Mouse (Mus musculus) lung, embryonic 15.5 days (tissue): Measurements from ENCODE around the gene Gm853. TPM values are rescaled to one million over a fixed set of nuclear protein-coding genes. Genes with fewer than 3 reads are reported as not detected.

ENCODE experiments used
- ATAC-seq: fragments of 200-750 bp; cut with Nextera tagmentation; 2 replicates; pipeline ENCODE4 v1.8.0; 2017; ENCODE audit warnings: moderate number of reproducible peaks, borderline replicate concordance; ENCODE audit not compliant: low FRiP score, low TSS enrichment; ENCODE audit errors: extremely low read depth
- H3K27ac ChIP-seq: fragments of 300-500 bp; sonication (generic); 2 replicates; pipeline ENCODE4 v1.5.1; 2015; ENCODE audit warnings: moderate library complexity, mild to moderate bottlenecking, inconsistent platforms
- H3K27me3 ChIP-seq: fragments of 300-500 bp; sonication (generic); 2 replicates; pipeline ENCODE4 v1.6.1; 2015; ENCODE audit warnings: inconsistent platforms
- H3K36me3 ChIP-seq: fragments of 300-500 bp; sonication (generic); 2 replicates; pipeline ENCODE4 v1.6.1; 2015; ENCODE audit warnings: inconsistent platforms
- H3K4me1 ChIP-seq: fragments of 300-500 bp; sonication (generic); 2 replicates; pipeline ENCODE4 v1.6.1; 2015; ENCODE audit warnings: inconsistent platforms
- H3K4me2 ChIP-seq: fragments of 300-500 bp; sonication (generic); 2 replicates; pipeline ENCODE4 v1.6.1; 2015; ENCODE audit warnings: inconsistent platforms, mild to moderate bottlenecking, moderate library complexity
- H3K4me3 ChIP-seq: fragments of 300-500 bp; sonication (generic); 2 replicates; pipeline ENCODE4 v1.5.1; 2015; ENCODE audit warnings: mild to moderate bottlenecking, inconsistent platforms
- H3K9ac ChIP-seq: fragments of 300-500 bp; sonication (generic); 2 replicates; pipeline ENCODE4 v1.6.1; 2015; ENCODE audit warnings: inconsistent platforms
- H3K9me3 ChIP-seq: fragments of 300-500 bp; sonication (generic); 2 replicates; pipeline ENCODE4 v1.6.1; 2016; ENCODE audit warnings: inconsistent platforms
- WGBS: fragments of 180-500 bp; shearing (Covaris S2); methylation state at CpG from one replicate; pipeline ENCODE4 v1.1.7; 2015; 5-methylcytosine and 5-hydroxymethylcytosine counted together
- polyA plus RNA-seq: library from polyadenylated mRNA; unstranded; fragments of >200 nt; fragmentation: Nextera tagmentation; extraction: Ambion mirVana; gene quantifications from 2 replicates; pipeline ENCODE4 v1.2.1, GENCODE M21; 2015

Gene Gm853
- polyA plus RNA-seq, 1 experiment from 2014 or later: not detected

DNA sequence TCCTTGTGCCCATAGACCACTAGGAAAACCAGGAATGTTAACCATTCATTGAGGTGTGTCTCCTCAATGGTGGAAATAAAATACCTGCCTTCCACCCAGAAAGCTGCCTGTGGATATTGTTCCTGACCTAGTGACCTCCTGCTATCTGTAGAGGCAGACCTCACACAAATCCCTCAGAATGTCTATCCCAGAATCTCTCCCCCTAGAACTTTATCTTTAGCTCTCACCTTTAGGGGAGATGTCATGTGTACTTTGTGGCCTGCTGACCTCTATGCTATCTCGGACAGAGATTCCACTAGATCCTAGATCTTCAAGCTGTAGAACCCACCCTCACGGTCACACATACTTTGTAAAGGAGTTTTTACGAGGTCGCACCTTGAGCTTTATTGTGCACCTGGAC lies 9.0 kb downstream of the Gm853 start:
- 68% methylated on average over 4 of the region's 4 CpGs for WGBS
- ATAC-seq: no peak
- Histone ChIP-seq H3K4me3 (no peak overlapping the region), H3K36me3 (no peaks in the 10 kb centered on the region), H3K27ac (no peak overlapping the region), H3K9ac (no peak overlapping the region), H3K27me3 (no peaks in the 10 kb centered on the region), H3K4me1 (no peaks in the 10 kb centered on the region), H3K4me2 (no peak overlapping the region), H3K9me3 (no peaks in the 10 kb centered on the region)

DNA sequence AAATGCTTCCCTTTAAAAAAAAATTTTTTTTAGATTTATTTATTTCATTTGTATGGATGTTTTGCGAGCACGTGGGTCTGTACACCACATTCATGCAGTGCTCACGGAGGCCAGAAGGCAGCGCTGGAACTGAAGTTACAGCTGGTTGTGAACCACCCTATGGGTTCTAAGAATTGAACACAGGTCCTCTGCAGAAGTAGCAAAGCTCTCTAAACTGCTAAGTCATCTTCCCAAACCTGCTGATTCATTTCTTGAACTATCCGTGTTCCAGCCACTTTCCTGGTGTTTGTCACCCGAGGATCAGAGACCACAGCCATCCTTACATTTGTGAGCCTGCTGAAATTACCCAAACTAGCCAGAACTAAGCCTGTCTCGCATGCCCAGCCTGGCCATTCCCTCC lies 9.8 kb downstream of the Gm853 start:
- Histone ChIP-seq H3K4me3 (no peak overlapping the region), H3K9me3 (no peaks in the 10 kb centered on the region), H3K4me1 (no peaks in the 10 kb centered on the region), H3K4me2 (no peak overlapping the region), H3K27ac (no peak overlapping the region), H3K36me3 (no peaks in the 10 kb centered on the region), H3K9ac (no peak overlapping the region), H3K27me3 (no peaks in the 10 kb centered on the region)
- 71% methylated on average over 7 of the region's 7 CpGs for WGBS
- no peak for ATAC-seq

DNA sequence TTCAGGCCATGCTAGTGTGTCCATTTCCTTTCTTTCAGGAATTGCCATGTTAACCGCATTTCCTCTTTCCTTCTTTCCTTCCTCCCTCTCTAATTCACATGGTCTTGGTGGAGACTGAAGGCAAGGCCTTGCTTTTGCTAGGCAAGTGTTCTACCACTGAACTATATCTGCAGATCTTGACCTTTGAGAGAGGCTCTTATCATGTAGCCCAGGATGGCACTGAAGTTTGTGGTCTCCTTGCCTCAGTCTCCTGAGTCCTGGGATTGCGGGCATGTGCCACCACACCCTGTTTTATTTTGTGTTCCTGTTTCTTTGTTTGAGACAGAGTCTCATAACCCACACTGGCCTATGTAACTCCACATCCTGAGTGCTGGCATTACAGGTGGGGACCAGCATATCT lies 10.3 kb downstream of the Gm853 start:
- ATAC-seq: no peak
- Histone ChIP-seq H3K27me3 (no peaks in the 10 kb centered on the region), H3K36me3 (no peaks in the 10 kb centered on the region), H3K4me2 (no peak overlapping the region), H3K9ac (no peak overlapping the region), H3K4me3 (no peak overlapping the region), H3K9me3 (no peaks in the 10 kb centered on the region), H3K27ac (no peak overlapping the region), H3K4me1 (no peaks in the 10 kb centered on the region)
- 91% methylated on average over 2 of the region's 2 CpGs for WGBS

DNA sequence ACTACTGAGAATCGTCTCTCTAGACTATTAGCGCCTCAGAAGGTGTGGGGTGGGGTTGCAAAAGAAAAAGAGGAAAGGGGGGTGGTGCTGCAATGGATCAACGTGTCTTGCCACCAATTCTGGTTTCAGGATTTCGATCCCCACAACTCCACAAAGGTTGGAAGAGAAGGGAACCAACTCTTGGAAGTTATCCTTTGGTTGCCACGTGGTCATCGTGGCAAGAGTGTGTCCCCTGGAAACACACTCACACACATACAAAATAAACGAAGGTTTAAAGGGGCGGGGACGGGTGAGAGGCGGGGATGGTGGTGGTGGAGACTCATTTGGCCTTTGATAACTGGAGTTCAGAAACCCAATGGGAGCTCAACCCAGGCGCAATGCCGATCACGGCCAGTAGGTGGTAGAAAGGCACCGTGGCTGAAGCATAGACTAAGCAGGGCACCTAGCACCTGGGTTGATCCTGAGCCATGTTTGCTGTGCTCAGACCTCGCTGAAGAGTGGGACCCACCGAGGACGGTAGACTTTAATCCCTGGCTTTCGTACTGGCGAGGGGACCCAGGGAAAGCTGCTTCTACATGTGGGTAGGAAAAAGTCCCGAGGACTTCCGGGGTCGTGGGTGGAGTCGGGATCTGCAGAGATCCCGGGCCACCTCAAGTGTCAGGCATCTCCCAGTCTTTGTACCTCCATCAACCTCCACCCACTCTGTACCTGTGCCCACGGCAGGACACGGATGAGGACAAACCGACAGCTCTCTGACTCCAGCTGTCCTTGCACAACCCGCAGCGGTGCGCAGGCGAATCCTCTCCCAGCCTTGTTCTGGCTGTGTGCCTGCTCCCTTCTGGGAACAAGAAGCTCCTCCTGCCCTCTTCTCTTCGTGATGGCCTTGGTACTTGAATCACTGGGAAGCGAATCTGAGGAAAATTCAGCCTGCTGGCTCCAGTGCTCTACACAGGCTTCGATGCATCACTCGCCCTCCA lies 23.2 kb downstream of the Gm853 start:
- Histone ChIP-seq H3K4me2 (peak overlapping the region; percentile 66), H3K4me3 (peak overlapping the region; percentile 32), H3K4me1 (0 out of 2 replicates have a peak, but pooled peaks cover 5% of the 10 kb centered on the region), H3K27ac (no peak overlapping the region), H3K27me3 (peaks cover 15% of the 10 kb centered on the region), H3K9ac (0 out of 2 replicates have a peak overlapping the region, but pooled peaks have one; percentile 2), H3K9me3 (no peaks in the 10 kb centered on the region), H3K36me3 (no peaks in the 10 kb centered on the region)
- 12% methylated on average over 35 of the region's 35 CpGs for WGBS
- peak; percentile 69; the same call in 1 of the 2 replicates for ATAC-seq

DNA sequence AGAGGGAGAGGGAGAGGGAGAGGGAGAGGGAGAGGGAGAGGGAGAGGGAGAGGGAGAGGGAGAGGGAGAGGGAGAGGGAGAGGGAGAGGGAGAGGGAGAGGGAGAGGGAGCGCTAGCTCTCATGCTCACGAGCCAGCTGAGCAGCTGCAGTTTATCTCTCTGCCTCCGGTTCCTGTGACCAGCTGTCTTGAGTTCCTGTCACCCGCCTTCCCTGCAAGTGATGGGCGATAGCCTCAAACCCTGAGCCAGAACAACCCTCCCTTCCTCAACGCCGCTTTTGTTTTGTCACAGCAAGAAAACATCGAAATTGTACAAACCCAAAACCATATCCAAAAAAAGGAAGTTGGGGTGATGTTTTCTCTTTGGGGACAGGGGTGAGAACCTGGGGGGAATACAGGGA lies 25.7 kb downstream of the Gm853 start:
- H3K4me1 ChIP-seq: 0 out of 2 replicates have a peak, but pooled peaks cover 5% of the 10 kb centered on the region
- H3K4me3 ChIP-seq: no peak overlapping the region
- peaks cover 15% of the 10 kb centered on the region for H3K27me3 ChIP-seq
- H3K36me3 ChIP-seq: no peaks in the 10 kb centered on the region
- no peak overlapping the region for H3K27ac ChIP-seq
- H3K9me3 ChIP-seq: no peaks in the 10 kb centered on the region
- H3K4me2 ChIP-seq: no peak overlapping the region
- WGBS: 44% methylated on average over 8 of the region's 8 CpGs
- no peak for ATAC-seq
- H3K9ac ChIP-seq: no peak overlapping the region

DNA sequence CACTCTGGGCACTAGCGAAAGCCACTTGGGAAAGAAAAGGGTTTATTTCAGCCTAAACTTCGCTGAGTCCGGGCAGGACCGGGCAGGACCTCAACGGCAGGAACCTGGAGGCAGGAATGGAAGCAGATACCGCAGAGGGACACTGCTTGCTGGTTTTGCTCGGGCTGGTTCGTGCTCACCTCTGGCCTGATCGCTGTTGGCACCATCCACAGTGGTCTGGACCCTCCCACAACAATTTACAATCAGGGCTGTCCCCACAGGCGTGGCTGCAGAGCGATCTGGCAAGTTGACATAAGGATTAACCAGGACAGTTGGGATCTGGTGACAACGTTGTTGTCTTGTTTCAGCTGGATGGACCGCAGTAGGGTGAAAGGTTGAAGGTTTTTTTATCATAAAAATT lies 26.3 kb downstream of the Gm853 start:
- Histone ChIP-seq H3K27ac (no peak overlapping the region), H3K4me1 (0 out of 2 replicates have a peak, but pooled peaks cover 5% of the 10 kb centered on the region), H3K4me2 (no peak overlapping the region), H3K27me3 (peaks cover 15% of the 10 kb centered on the region), H3K9ac (no peak overlapping the region), H3K4me3 (no peak overlapping the region), H3K36me3 (no peaks in the 10 kb centered on the region), H3K9me3 (no peaks in the 10 kb centered on the region)
- WGBS: 66% methylated on average over 13 of the region's 13 CpGs
- no peak for ATAC-seq

DNA sequence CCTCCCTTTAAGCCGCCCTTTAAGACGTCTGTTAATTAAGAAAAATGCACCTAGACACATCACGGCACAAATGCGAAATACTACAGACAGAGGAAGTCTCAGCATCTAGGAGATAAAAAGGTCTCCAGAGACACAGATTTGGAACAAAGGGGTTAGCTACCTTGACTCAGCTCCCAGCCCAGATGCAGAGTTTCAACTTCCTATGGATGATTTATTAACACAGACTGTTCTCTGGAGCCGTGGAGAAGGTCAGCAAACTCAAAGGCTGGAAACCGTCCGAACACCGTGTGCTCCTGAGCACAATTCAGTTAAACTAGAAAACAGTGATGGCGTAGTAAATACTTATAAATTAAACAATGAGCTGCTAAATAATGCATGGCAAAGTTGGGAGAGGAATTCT lies 29.9 kb downstream of the Gm853 start:
- H3K4me2 ChIP-seq: no peak overlapping the region
- no peak for ATAC-seq
- WGBS: 34% methylated on average over 9 of the region's 9 CpGs

DNA sequence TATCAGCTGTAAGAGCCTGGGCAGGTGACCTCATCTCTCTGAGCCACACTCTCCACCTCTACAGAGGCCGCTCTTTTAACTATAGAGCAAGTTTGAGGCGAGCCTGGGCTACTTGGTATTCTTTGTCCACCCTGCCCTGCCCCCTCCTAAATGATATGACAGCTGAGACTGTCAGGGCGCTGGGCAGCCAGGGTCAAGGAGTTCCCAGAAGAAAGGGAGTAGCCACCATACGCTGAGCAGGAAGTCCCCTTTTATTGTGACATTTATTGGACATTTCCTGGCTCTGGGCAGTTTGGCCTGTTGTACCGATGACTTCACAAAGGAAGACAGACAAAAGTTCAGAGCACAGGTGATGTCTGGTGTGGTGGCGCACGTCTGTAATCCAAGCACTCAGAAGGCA lies 32.6 kb downstream of the Gm853 start:
- Histone ChIP-seq H3K9ac (no peak overlapping the region), H3K4me2 (no peak overlapping the region), H3K9me3 (no peaks in the 10 kb centered on the region), H3K4me3 (no peak overlapping the region), H3K27ac (no peak overlapping the region), H3K27me3 (no peaks in the 10 kb centered on the region), H3K4me1 (0 out of 2 replicates have a peak, but pooled peaks cover 9% of the 10 kb centered on the region), H3K36me3 (no peaks in the 10 kb centered on the region)
- no peak for ATAC-seq
- WGBS: 58% methylated on average over 7 of the region's 7 CpGs

More for the DNA sequence above, 29.9 kb downstream of the Gm853 start:
- Histone ChIP-seq H3K9ac (no peak overlapping the region), H3K4me1 (0 out of 2 replicates have a peak, but pooled peaks cover 4% of the 10 kb centered on the region), H3K4me3 (no peak overlapping the region), H3K36me3 (no peaks in the 10 kb centered on the region), H3K9me3 (no peaks in the 10 kb centered on the region), H3K27me3 (no peaks in the 10 kb centered on the region), H3K27ac (no peak overlapping the region)

DNA sequence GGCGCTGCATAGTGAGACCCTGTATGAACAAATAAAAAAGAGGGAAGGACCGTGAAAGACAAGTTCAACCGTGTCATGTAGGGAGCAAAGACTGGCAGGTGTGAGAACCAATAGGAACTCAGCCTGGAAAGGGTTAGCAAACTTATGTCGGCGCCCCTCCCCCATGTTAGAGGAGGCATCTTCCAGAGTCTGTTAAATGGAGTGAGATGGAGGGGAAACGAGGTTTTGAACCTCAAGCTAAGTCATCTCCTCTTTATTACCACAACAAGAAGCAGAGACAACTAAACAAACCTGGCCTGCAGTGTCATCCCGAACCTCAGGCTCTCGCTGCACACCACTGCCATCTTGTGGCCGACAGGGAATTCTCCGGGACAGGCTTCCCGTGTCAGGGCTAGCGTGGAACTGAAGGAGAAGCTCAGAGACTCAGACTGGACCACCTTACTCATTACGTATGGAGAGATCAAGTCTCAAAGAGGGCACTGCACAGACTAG lies 33.3 kb downstream of the Gm853 start:
- no peak overlapping the region for H3K27ac ChIP-seq
- ATAC-seq: no peak
- no peaks in the 10 kb centered on the region for H3K36me3 ChIP-seq
- H3K4me3 ChIP-seq: no peak overlapping the region
- peak overlapping the region; percentile 28 for H3K4me2 ChIP-seq
- H3K27me3 ChIP-seq: no peaks in the 10 kb centered on the region
- H3K4me1 ChIP-seq: 0 out of 2 replicates have a peak, but pooled peaks cover 11% of the 10 kb centered on the region
- H3K9ac ChIP-seq: no peak overlapping the region
- H3K9me3 ChIP-seq: no peaks in the 10 kb centered on the region
- 3% methylated on average over 13 of the region's 13 CpGs for WGBS

DNA sequence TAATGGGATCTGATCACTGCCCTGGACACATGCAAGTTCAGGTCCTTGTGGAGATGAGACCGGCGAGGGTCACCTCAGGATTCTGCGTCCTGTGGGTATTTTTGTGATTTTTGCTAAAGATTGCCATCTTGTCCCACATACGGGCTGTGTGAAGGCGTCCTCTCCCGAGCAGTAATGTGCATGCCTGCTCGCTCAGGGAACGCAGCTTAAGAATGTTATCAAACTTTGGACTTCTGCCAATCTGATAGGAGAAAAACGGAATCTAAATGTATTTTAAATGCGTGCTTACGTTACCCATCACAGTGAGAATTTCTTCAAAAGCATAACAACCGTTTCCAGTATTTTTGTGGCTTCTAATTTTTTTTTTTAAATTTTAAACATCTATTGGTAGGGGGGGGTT lies 35.3 kb downstream of the Gm853 start:
- Histone ChIP-seq H3K27ac (no peak overlapping the region), H3K36me3 (no peaks in the 10 kb centered on the region), H3K4me3 (no peak overlapping the region), H3K4me1 (peaks cover 26% of the 10 kb centered on the region), H3K9me3 (no peaks in the 10 kb centered on the region), H3K9ac (no peak overlapping the region), H3K27me3 (no peaks in the 10 kb centered on the region), H3K4me2 (no peak overlapping the region)
- 31% methylated on average over 12 of the region's 12 CpGs for WGBS
- no peak for ATAC-seq

DNA sequence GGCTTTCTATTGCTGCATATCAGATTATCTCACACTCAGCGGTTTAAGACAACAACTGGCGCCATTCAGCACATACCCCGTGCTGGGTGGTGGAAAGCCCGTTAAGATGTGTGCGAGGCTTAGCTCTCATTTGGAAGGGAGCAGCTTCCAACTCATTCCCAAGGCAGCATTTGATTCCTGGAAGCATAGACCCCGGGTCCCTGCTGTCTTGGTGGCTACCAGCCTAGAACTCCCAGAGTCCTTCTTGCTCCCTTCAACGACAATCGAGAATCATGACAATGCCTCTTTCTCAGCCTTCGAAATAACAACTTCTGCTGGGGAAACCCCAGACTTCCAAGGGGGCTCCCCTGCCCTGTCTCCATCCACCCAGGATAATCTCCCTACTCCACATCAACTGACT lies 35.8 kb downstream of the Gm853 start:
- no peak for ATAC-seq
- Histone ChIP-seq H3K27me3 (no peaks in the 10 kb centered on the region), H3K4me2 (no peak overlapping the region), H3K9me3 (no peaks in the 10 kb centered on the region), H3K4me1 (peaks cover 31% of the 10 kb centered on the region), H3K27ac (no peak overlapping the region), H3K36me3 (no peaks in the 10 kb centered on the region), H3K9ac (no peak overlapping the region), H3K4me3 (no peak overlapping the region)
- WGBS: 71% methylated on average over 9 of the region's 9 CpGs

DNA sequence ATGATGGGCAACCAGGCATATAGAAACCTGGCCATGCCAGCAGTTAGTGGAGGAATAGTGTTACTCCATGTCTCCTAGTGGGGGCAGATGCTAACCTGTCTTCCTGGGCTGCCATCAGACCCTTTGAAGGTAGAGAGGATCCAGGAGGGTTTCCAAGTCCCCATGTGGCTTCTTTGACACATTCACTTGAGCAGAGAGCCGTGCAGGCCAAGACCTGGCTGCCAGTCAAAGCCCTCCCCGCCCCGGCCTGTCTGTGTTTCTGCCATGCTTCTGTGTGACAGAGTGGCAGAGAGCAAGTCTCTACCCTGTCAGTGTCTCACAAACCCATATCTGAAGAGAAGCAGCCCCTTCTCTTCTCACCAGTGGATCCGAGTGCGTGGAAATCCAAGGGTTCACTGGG lies 38.3 kb downstream of the Gm853 start:
- Histone ChIP-seq H3K27me3 (no peaks in the 10 kb centered on the region), H3K9ac (no peak overlapping the region), H3K9me3 (no peaks in the 10 kb centered on the region), H3K4me3 (no peak overlapping the region), H3K36me3 (no peaks in the 10 kb centered on the region), H3K4me1 (peaks cover 34% of the 10 kb centered on the region), H3K4me2 (no peak overlapping the region), H3K27ac (no peak overlapping the region)
- WGBS: 70% methylated on average over 5 of the region's 5 CpGs
- ATAC-seq: no peak
